Mouse (Mus musculus) limb, embryonic 14.5 days (tissue): ENCODE measurements around the gene Olfr20. TPM values are rescaled to one million over a fixed set of nuclear protein-coding genes. Genes with fewer than 3 reads are reported as not detected.

ENCODE experiments used
- ATAC-seq: fragments of 200-750 bp; cut with Nextera tagmentation; 2 replicates; pipeline ENCODE4 v1.8.0; 2017; ENCODE audit warnings: low read depth, moderate number of reproducible peaks, moderate TSS enrichment; ENCODE audit not compliant: low FRiP score
- DNase-seq: peaks from one replicate; pipeline ENCODE4 v3.0.0-alpha.2; 2015; ENCODE audit warnings: low spot score
- H3K27ac ChIP-seq: fragments of 300-500 bp; sonication (generic); replicated peaks from 2 replicates; pipeline ENCODE4 v1.5.1; 2014; ENCODE audit warnings: low read depth, mild to moderate bottlenecking, low read length, moderate library complexity, mixed read lengths
- H3K27me3 ChIP-seq: fragments of 300-500 bp; sonication (generic); 2 replicates; pipeline ENCODE4 v1.6.1; 2014; ENCODE audit warnings: low read length, mixed read lengths; ENCODE audit not compliant: control insufficient read depth, insufficient read depth
- H3K36me3 ChIP-seq: fragments of 300-500 bp; sonication (generic); 2 replicates; pipeline ENCODE4 v1.6.1; 2014; ENCODE audit warnings: mild to moderate bottlenecking, low read length, moderate library complexity, mixed read lengths; ENCODE audit not compliant: control insufficient read depth, insufficient read depth
- H3K4me1 ChIP-seq: fragments of 300-500 bp; sonication (generic); 2 replicates; pipeline ENCODE4 v1.6.1; 2014; ENCODE audit warnings: antibody characterized with exemption, low read length, mixed read lengths; ENCODE audit not compliant: control insufficient read depth, insufficient read depth
- H3K4me2 ChIP-seq: fragments of 300-500 bp; sonication (generic); replicated peaks from 2 replicates; pipeline ENCODE4 v1.6.1; 2014; ENCODE audit warnings: low read depth, mild to moderate bottlenecking, low read length, moderate library complexity; ENCODE audit not compliant: severe bottlenecking
- H3K4me3 ChIP-seq: fragments of 300-500 bp; sonication (generic); replicated peaks from 2 replicates; pipeline ENCODE4 v1.5.1; 2014; ENCODE audit warnings: low read length
- H3K9ac ChIP-seq: fragments of 300-500 bp; sonication (generic); 2 replicates; pipeline ENCODE4 v1.6.1; 2014; ENCODE audit warnings: mild to moderate bottlenecking, low read depth, low read length, moderate library complexity; ENCODE audit not compliant: severe bottlenecking
- H3K9me3 ChIP-seq: fragments of 300-500 bp; sonication (generic); 2 replicates; pipeline ENCODE4 v1.6.1; 2016; ENCODE audit warnings: low read length; ENCODE audit not compliant: control insufficient read depth
- POLR2A ChIP-seq: fragments of 200-500 bp; IDR thresholded peaks from 2 replicates; pipeline ENCODE4 v1.8.0; 2012; ENCODE audit warnings: inconsistent platforms, mild to moderate bottlenecking, moderate library complexity, borderline replicate concordance; ENCODE audit not compliant: insufficient read depth, insufficient read length; ENCODE audit errors: extremely low read depth
- WGBS: fragments of 180-500 bp; shearing (Covaris S2); extraction: QIAGEN DNeasy Blood & Tissue Kit; methylation state at CpG from one replicate; pipeline ENCODE4 v1.1.7; 2014; 5-methylcytosine and 5-hydroxymethylcytosine counted together
- polyA plus RNA-seq, 2 experiments: library from polyadenylated mRNA; depleted of rRNA in 1 of 2; stranded (reverse) in 1 of 2; unstranded in 1 of 2; fragments of >200 nt; fragmentation: Nextera tagmentation in 1 of 2; extraction: Ambion mirVana in 1 of 2; gene quantifications; 2 replicates each; pipeline versions ENCODE4 v1.2.1 to v1.2.3; 2012 to 2014

The Olfr20 gene
- polyA plus RNA-seq, 2 experiments: not detected

DNA sequence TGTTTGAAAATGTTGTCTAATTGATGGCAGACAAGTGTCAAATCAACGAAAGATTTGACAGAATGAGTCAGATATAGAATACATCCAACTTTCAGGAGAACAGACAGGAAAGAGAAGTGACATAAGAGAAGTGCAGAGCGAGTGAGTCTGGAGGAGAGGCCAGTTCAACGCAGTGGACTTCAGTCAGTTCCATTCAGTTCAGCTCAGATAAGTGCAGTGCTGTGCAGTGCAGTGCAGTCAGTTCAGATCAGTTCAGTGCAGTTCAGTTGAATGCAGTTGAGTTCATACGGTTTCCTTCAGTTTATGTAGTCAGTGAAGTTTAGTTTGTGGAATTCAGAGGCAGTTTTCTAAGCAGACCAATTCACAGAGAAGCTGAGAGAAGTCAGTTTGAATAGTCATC is 13.7 kb upstream of the Olfr20 start:
- Histone ChIP-seq H3K4me1 (no peaks in the 10 kb centered on the region), H3K4me2 (no peak overlapping the region), H3K9me3 (no peaks in the 10 kb centered on the region), H3K36me3 (no peaks in the 10 kb centered on the region), H3K27ac (no peak overlapping the region), H3K9ac (no peak overlapping the region), H3K27me3 (no peaks in the 10 kb centered on the region), H3K4me3 (no peak overlapping the region)
- DNase-seq: no peak
- no peak for ATAC-seq
- 73% methylated on average over 4 of the region's 4 CpGs for WGBS
- no peak for TF ChIP-seq POLR2A

- ATAC-seq: no peak
- Histone ChIP-seq H3K9ac (no peak within 1 kb of the TSS), H3K4me3 (no peak within 1 kb of the TSS), H3K4me1 (no peaks in the 10 kb centered on the region), H3K36me3 (no peaks in the 10 kb centered on the region), H3K27me3 (no peaks in the 10 kb centered on the region), H3K4me2 (no peak within 1 kb of the TSS), H3K27ac (no peak within 1 kb of the TSS), H3K9me3 (no peaks in the 10 kb centered on the region)
- 84% methylated on average over 2 of the region's 2 CpGs for WGBS
- no peak for TF ChIP-seq POLR2A
- DNase-seq: no peak
Measured at GRCm38 (mm10) chr11:73370946-73371345, 20.4 kb downstream of the Olfr20 start, which contains the start of gene Olfr376. Olfr376 (plus strand) TSS chr11:73371246.

DNA sequence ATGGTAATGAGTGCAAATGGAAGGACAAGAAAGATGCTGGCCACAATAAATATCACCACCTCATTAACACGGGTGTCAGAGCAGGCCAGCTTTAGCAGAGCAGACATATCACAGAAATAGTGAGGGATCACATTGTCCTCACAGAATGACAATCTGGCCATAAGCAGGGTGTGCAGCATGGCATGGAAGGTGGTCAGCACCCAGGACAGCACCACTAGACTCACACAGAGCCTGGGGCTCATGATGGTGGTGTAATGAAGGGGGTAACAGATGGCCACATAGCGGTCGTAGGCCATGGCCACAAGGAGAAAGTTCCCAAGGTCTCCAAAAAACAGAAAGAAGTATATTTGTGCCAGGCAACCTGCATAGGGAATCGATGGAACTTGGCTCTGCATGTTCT is 44.8 kb downstream of the Olfr20 start:
- no peaks in the 10 kb centered on the region for H3K4me1 ChIP-seq
- no peak for DNase-seq
- TF ChIP-seq POLR2A: no peak
- no peaks in the 10 kb centered on the region for H3K9me3 ChIP-seq
- H3K4me2 ChIP-seq: no peak overlapping the region
- ATAC-seq: no peak
- WGBS: 66% methylated on average over 4 of the region's 4 CpGs
- no peak overlapping the region for H3K27ac ChIP-seq
- H3K9ac ChIP-seq: no peak overlapping the region
- H3K4me3 ChIP-seq: no peak overlapping the region
- H3K27me3 ChIP-seq: no peaks in the 10 kb centered on the region
- no peaks in the 10 kb centered on the region for H3K36me3 ChIP-seq

DNA sequence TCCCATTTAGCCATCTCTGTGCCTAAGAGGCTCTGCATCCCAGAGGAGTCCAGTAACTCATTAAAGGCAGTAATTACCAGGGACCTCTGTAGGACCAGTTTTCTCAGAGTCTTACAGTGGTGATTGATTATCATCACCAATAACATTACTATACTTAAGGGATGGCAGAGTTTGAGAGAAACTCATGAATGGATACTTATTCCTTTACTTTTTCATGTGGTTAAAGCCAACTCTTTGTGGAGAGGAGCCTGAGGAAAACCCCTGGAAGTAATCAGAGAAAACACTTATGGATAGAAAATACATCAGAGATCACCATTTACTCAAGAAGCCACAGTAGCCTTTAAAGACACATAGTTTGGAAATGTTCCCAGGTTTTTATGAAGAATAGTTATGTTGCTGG is 48.9 kb downstream of the Olfr20 start, which contains the start of gene Olfr1:
Gene Olfr1, minus strand, starts transcription at position 101 of the 400 bp plus-strand sequence.
- H3K4me2 ChIP-seq: no peak within 1 kb of the TSS
- DNase-seq (no peak), ATAC-seq (no peak)
- H3K36me3 ChIP-seq: no peaks in the 10 kb centered on the region
- H3K9me3 ChIP-seq: no peaks in the 10 kb centered on the region
- H3K27me3 ChIP-seq: no peaks in the 10 kb centered on the region
- no peak within 1 kb of the TSS for H3K4me3 ChIP-seq
- H3K27ac ChIP-seq: no peak within 1 kb of the TSS
- H3K9ac ChIP-seq: no peak within 1 kb of the TSS
- H3K4me1 ChIP-seq: no peaks in the 10 kb centered on the region
- TF ChIP-seq POLR2A: no peak

Other genes starting within 250 kb of the Olfr20 start
- 5.5 and 6.1 TPM in 2 replicates for gene Haspin, start 212.5 kb upstream of the Olfr20 start, polyA plus RNA-seq (2012; rRNA removed)
- 11.2 and 12.6 TPM in 2 replicates for gene Haspin, start 212.5 kb upstream of the Olfr20 start, polyA plus RNA-seq (2014; fragmentation: Nextera tagmentation; extraction: Ambion mirVana)
- gene P2rx5, start 190.4 kb upstream of the Olfr20 start, polyA plus RNA-seq (2012; rRNA removed): 1.5 and 1.7 TPM in 2 replicates
- gene P2rx5, start 190.4 kb upstream of the Olfr20 start, polyA plus RNA-seq (2014; fragmentation: Nextera tagmentation; extraction: Ambion mirVana): 1.0 and 1.3 TPM in 2 replicates
- 64.7 and 79.8 TPM in 2 replicates for gene Emc6, start 173.7 kb upstream of the Olfr20 start, polyA plus RNA-seq (2012; rRNA removed)
- gene Emc6, start 173.7 kb upstream of the Olfr20 start, polyA plus RNA-seq (2014; fragmentation: Nextera tagmentation; extraction: Ambion mirVana): 101 and 102 TPM in 2 replicates
- gene Tax1bp3, start 173.7 kb upstream of the Olfr20 start, polyA plus RNA-seq (2012; rRNA removed): 106 and 135 TPM in 2 replicates
- gene Tax1bp3, start 173.7 kb upstream of the Olfr20 start, polyA plus RNA-seq (2014; fragmentation: Nextera tagmentation; extraction: Ambion mirVana): 224 and 235 TPM in 2 replicates
- 25.9 and 32.0 TPM in 2 replicates for gene Ctns, start 151.7 kb upstream of the Olfr20 start, polyA plus RNA-seq (2012; rRNA removed)
- 24.6 and 27.4 TPM in 2 replicates for gene Ctns, start 151.7 kb upstream of the Olfr20 start, polyA plus RNA-seq (2014; fragmentation: Nextera tagmentation; extraction: Ambion mirVana)
- gene Shpk, start 151.3 kb upstream of the Olfr20 start, polyA plus RNA-seq (2012; rRNA removed): 3.0 and 3.1 TPM in 2 replicates
- 1.8 and 2.8 TPM in 2 replicates for gene Shpk, start 151.3 kb upstream of the Olfr20 start, polyA plus RNA-seq (2014; fragmentation: Nextera tagmentation; extraction: Ambion mirVana)
- gene Trpv1, start 116.5 kb upstream of the Olfr20 start, polyA plus RNA-seq (2012; rRNA removed): 0.20 and 0.22 TPM in 2 replicates
- 0.41 TPM in 1 of 2 replicates, not detected in the other for gene Trpv1, start 116.5 kb upstream of the Olfr20 start, polyA plus RNA-seq (2014; fragmentation: Nextera tagmentation; extraction: Ambion mirVana)
- 0.41 and 0.54 TPM in 2 replicates for gene Trpv3, start 83.4 kb upstream of the Olfr20 start, polyA plus RNA-seq (2012; rRNA removed)
- gene Trpv3, start 83.4 kb upstream of the Olfr20 start, polyA plus RNA-seq (2014; fragmentation: Nextera tagmentation; extraction: Ambion mirVana): 0.47 and 0.55 TPM in 2 replicates
- gene Aspa, start 21.2 kb upstream of the Olfr20 start, polyA plus RNA-seq (2012; rRNA removed): 1.1 TPM in 2 replicates
- 0.76 and 1.0 TPM in 2 replicates for gene Aspa, start 21.2 kb upstream of the Olfr20 start, polyA plus RNA-seq (2014; fragmentation: Nextera tagmentation; extraction: Ambion mirVana)
- not detected in 2 replicates for gene Gm49340, start 21.0 kb upstream of the Olfr20 start, polyA plus RNA-seq (2012; rRNA removed)
- not detected in 2 replicates for gene Gm49340, start 21.0 kb upstream of the Olfr20 start, polyA plus RNA-seq (2014; fragmentation: Nextera tagmentation; extraction: Ambion mirVana)
- gene Spata22, start 21.0 kb upstream of the Olfr20 start, polyA plus RNA-seq (2012; rRNA removed): not detected in 2 replicates
- gene Spata22, start 21.0 kb upstream of the Olfr20 start, polyA plus RNA-seq (2014; fragmentation: Nextera tagmentation; extraction: Ambion mirVana): not detected in 2 replicates
- gene Olfr376, start 20.5 kb downstream of the Olfr20 start, polyA plus RNA-seq (2012; rRNA removed): not detected in 2 replicates
- gene Olfr376, start 20.5 kb downstream of the Olfr20 start, polyA plus RNA-seq (2014; fragmentation: Nextera tagmentation; extraction: Ambion mirVana): not detected in 2 replicates
- gene Olfr1, start 48.8 kb downstream of the Olfr20 start, polyA plus RNA-seq (2012; rRNA removed): not detected in 2 replicates
- not detected in 2 replicates for gene Olfr1, start 48.8 kb downstream of the Olfr20 start, polyA plus RNA-seq (2014; fragmentation: Nextera tagmentation; extraction: Ambion mirVana)
- gene Olfr378, start 77.7 kb downstream of the Olfr20 start, polyA plus RNA-seq (2012; rRNA removed): not detected in 2 replicates
- gene Olfr378, start 77.7 kb downstream of the Olfr20 start, polyA plus RNA-seq (2014; fragmentation: Nextera tagmentation; extraction: Ambion mirVana): not detected in 2 replicates
- not detected in 2 replicates for gene Olfr380, start 106.7 kb downstream of the Olfr20 start, polyA plus RNA-seq (2012; rRNA removed)
- not detected in 2 replicates for gene Olfr380, start 106.7 kb downstream of the Olfr20 start, polyA plus RNA-seq (2014; fragmentation: Nextera tagmentation; extraction: Ambion mirVana)
- not detected in 2 replicates for gene Olfr381, start 140.8 kb downstream of the Olfr20 start, polyA plus RNA-seq (2012; rRNA removed)
- gene Olfr381, start 140.8 kb downstream of the Olfr20 start, polyA plus RNA-seq (2014; fragmentation: Nextera tagmentation; extraction: Ambion mirVana): not detected in 2 replicates
- not detected in 2 replicates for gene Olfr382, start 166.4 kb downstream of the Olfr20 start, polyA plus RNA-seq (2012; rRNA removed)
- not detected in 2 replicates for gene Olfr382, start 166.4 kb downstream of the Olfr20 start, polyA plus RNA-seq (2014; fragmentation: Nextera tagmentation; extraction: Ambion mirVana)
- not detected in 2 replicates for gene Olfr385, start 242.2 kb downstream of the Olfr20 start, polyA plus RNA-seq (2012; rRNA removed)
- not detected in 2 replicates for gene Olfr385, start 242.2 kb downstream of the Olfr20 start, polyA plus RNA-seq (2014; fragmentation: Nextera tagmentation; extraction: Ambion mirVana)
- not detected in 2 replicates for gene Olfr384, start 247.8 kb downstream of the Olfr20 start, polyA plus RNA-seq (2012; rRNA removed)
- not detected in 2 replicates for gene Olfr384, start 247.8 kb downstream of the Olfr20 start, polyA plus RNA-seq (2014; fragmentation: Nextera tagmentation; extraction: Ambion mirVana)